Mouse (Mus musculus) heart, adult 18-20 months (tissue): Measurements from ENCODE around the gene Nlrp4c. TPM values are rescaled to one million over a fixed set of nuclear protein-coding genes. Genes with fewer than 3 reads are reported as not detected.
A peak's percentile ranks its signal among the peaks of the same experiment; 100 is the strongest.
"Not testable (repeated sequence)": the region's sequence is repeated elsewhere in the genome, so short reads cannot be mapped to it uniquely, and the experiment has no call there.

Experiments used
- DNase-seq, 2 experiments: peaks; one replicate each; pipeline ENCODE4 v3.0.0; 2021 to 2022; ENCODE audit warnings: mixed read lengths in 1 of 2
- long read RNA-seq, 2 experiments: library from polyadenylated mRNA; stranded (forward); transcript quantifications; one replicate each; pipeline ENCODE4 v2.0.0; 2021
- total RNA-seq, 2 experiments: library from RNA; stranded (reverse); gene quantifications; 2 replicates each; pipeline ENCODE4 v1.2.3; 2021

Nlrp4c gene
- not detected for total RNA-seq
- long read RNA-seq, experiment 1, result 0 reads
- long read RNA-seq, experiment 2, result 0 reads

DNA sequence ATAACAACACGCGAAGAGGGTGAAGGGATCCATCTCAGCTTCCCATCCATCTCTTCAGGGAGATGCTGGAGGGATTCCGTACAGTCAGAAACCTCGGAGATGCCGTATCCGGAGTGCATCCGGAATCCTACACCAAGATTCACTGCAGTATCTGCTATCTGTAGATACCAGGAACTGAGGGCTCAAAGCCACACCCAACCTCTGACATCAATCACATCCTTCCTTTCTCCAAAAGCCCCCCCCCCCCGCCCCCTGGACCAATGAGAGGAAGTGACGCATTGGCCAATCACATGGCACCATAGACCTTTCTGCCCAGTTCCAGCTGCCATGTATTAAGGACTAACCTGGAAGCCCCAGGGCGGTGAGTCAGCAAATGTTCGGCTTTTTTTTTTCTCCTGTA, at the start of gene Nlrp4c:
TSS of gene Nlrp4c (plus strand) at position 301 of the 400 bp plus-strand sequence.
- DNase-seq, result no peak

DNA sequence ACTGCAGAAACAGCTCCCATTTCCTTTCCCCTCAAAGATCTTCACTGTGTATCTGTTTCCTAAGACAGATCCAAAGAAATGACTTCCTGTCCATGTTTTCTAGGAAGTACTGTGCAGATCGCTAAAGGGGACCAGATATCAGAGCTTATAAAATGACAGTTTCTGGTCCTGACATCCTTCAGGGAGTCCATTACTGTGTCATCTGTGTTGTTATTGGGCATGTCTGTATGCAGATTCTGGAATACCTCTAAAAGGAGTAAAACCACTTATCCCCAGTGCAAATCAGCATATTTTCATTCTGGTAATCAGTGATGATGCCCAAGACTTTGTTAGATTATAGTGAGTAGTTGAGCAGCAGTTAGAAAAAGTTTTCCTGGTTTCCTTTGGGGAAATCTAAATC, 34.1 kb upstream of the Nlrp4c start, which contains the start of gene Vmn1r65:
TSS of gene Vmn1r65 (minus strand) at position 101 of the 400 bp plus-strand sequence.
- no peak for DNase-seq

DNA sequence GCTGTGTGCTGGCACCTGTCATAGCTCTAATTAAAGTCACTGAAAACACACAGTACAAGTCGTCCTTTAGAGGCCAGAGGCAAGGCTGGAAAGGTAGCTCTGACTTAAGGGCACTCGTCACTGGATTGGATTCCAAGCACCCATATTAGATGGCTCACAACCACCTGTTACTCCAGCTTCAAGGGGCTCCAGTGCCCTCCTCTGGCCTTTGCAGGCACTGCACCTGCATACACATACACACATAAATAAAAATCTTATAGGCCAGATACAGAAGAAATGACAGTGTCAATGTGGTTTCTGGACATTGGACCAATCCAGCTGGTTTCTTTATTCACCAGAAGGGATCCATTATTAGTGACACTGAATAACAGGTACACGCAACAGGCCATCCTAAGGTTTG, 74.5 kb downstream of the Nlrp4c start:
- no peak for DNase-seq

DNA sequence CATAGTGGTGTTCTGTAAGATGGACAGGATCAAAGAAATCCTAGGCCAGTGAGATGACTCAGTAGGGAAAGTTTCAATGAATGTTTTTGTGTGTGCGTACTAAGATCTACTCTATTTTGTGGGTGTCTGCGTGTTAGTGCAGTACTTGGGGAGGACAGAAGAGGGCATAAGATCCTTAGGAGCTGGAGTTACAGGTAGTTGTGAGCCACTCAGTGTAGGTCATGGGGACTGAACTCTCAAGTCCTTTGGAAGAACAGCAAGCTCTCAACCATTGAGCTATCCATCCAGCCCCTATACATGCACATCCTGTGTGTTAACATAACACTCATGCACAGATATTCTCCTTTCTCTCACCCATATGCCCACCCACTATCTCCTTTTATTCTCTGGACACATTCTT, 75.1 kb downstream of the Nlrp4c start:
- DNase-seq, result not testable (repeated sequence)

DNA sequence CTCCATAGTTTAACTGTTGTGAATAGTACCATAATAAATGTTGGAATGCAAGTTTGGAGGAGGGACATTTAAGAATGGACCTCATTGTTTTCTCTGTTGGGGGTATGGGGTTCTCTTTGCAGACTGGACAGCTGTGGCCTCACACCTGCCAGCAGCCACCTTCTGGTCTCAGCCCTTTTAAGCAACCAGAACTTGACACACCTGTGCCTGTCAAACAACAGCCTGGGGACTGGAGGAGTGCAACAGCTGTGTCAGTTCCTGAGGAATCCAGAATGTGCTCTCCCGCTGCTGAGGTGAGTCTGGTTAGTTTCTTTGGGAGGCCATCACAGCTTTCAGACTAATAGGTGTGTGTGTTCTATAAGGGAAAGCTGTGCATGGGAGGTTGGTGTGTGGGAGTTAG, 76.2 kb downstream of the Nlrp4c start:
- DNase-seq, result not testable (repeated sequence)

DNA sequence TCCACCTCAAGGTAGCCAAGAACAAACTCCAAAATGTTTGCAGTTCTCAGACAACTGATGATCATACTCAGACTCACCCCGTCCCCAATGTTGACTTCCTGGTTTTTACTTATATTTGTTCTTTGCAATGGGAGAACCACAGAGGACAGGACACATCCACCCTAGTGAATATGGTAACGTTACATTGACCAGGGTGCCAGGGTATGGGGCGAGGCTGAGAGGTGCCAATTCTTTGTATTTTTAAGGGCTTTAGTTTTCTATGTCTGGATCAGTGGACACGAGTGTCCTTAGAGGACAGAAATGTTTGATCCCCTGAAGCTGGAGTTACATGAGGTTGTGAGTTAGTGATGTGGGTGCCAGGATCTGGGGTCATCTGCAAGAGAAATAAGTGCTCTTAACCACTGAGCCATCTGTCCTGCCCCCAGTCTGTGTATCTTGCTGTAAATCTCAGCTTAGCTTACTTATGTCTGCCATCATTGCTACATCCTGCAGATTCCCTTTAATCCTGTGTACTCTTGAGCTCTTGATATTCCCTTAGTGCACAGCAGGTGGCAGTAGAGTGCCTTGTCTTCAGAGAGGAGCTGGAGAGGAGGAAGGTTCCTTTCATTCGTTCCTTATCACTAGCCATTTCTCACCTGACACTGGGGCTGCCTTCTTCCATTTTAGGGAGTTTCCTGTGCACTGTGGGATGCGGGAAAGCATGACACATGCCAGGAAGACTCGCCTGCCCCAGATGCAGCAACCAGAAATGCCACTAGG, 81.9 kb downstream of the Nlrp4c start:
- peak; percentile 80 to 89 for DNase-seq

DNA sequence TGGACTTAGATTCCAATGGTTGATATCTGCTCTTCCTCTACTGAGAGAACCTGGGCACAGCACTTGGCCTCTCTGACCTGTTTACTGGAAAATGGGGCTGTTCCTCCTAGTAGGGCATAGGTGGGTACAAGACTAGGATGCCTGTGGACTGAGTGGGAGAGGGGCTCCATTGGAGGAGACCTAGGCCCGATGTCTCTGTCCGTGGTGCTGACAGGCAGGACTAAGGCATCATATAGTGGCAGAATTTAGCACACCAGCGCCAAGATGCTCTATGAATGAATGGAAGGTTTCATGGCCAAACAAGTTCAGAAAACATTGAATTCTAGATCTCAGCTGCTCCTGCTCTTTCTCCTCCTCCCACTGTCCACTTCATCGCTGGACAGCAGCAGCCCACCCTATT, 85.4 kb downstream of the Nlrp4c start:
- no peak for DNase-seq

DNA sequence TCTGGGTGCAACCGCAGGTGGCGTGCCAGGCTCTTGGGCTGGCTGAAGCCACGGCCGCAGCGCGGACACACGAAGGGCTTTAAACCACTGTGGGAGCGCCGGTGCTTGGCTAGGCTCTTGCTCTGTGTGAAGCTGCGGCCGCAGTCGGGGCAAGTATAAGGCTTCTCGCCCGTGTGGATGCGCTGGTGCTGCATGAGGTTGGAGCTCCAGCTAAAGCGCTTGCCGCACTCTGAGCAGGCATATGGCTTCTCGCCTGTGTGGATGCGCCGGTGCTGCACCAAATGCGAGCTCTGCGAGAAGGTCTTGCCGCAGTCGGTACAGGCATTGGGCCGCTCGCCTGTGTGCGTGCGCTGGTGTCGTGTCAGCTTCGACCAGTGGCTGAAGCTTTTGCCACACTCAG, 87.7 kb downstream of the Nlrp4c start:
- DNase-seq, result no peak

DNA sequence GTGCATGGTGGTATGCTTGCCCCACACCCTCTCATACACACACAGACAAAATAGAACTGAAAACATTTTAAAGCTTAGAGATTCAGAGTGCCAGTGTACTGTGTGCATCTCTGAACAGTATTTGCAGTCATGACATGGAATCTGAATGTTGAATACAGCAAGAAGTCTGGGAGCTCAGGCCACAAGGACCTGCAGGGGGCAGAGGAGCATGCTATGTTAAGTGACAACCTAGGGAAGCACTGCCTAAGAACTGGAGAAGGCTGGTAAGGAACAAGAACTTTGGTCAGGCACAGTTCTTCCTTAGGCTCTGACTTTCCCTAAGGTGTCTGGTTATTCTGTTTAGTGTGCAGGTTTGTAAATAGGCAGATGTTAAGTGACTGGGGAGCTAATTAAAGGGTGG, 91.5 kb downstream of the Nlrp4c start:
- no peak for DNase-seq

DNA sequence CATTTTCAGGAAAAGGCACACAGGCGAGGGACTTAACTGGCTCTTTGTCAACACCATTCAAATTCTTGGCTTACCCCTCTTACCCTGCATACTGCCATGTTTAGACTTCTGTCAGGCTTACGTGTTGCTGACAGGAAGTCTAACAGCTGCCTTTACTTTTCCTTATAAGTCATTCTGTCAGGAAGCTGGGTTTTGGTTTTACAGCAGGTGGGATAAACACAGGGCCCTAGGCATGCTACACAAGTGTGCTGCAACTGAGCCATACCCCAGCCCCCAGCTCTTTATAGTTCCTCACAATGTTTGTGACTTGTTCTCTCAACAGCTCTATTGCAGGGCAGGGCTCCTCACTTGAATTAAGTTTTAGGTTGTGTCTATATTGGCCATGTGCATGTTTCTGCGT, 94.3 kb downstream of the Nlrp4c start:
- DNase-seq, result no peak

DNA sequence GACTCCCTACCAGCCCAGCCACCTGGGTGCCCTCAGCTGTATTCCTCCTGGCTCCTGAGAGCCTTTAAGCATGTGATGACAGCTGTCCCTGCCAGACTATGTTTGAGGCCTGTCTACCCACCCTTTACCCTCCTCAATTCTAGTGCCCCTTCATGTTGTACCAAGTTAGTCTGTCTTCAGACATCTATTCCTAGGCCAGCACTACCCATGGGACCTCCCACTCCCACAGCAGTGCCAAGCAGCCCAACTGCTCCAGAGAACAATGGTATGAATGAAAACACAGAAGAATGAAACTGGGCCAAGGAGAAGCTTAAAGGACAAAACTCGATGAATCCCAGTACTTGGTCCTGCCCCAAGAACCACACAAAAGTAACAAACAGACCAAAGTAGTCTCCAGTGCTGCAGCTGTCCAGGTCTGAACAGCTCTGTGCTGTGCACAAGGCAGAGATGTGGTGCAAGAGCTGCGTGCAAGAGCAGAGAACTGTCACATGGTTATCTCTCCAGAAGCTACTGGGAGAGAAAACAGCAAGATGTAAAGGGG, 99.1 kb downstream of the Nlrp4c start:
- no peak for DNase-seq

DNA sequence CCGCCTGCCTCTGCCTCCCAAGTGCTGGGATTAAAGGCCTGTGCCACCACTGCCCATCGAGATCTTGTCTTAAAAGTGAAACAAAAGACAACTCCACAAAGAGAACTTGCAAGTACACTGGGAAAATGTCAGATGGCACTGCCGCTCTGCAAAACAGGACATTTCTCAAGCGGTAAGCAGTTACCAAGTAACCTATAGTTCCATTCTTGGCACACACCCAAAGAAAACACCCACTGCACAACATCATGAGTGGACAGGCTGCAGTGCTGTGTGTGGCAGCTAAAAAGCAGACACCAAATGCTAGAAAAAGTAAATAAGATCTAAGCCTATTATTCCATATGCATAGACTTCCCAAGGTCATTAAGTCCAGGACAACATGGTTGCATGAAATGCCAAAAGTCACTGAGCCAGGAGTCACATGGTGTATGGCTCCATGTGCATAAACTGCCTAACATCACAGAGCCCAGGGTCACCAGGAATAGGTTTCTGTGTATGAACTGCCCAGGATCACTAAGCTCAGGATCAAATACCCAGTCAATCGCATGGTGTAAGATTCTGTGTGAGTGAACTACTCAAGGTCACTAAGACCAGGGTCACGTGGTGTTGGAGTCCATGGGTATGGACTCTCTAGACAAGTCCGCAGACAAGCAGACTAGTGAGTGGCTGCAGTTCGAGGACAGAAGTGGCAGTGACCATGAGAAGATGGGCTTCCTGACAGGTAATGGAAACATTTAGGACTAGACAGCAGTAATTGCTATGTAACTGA, 100.6 kb downstream of the Nlrp4c start:
- DNase-seq, result no peak

DNA sequence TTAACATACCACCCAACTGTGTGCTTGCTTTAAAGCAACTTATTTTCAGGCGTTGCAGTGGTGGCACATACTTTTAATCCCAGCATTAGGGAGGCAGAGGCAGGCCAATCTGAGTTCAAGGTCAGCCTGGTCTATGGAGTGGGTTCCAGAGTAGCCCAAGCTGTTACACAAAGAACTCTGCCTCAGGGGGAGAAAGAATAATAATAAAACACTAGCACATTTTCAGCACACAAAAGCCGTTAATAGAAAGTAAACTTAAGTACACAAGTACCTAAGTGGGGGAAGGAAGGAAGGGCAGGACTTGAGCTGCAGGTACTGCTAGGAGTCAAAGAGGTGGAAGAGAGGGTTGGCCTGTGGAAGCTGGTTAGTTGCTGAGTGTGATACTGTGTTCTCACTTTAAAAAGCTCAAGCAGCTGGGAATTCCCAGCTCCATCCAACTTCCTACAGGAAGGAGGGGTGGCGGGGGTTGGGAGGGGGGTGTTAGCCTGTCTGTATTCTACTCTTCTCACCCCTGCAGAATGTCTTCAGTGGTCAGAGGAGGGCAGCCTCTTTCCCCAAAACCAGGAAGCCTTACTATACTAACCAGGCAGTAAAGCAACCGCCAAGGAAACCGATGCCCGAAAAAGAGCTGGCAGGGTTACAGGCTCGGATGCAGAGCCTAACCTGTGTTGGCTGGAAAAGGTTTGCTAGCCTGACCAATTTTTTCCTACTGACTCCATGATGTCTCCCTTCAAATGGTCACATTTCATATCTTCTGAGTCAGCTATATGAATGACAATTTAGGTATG, 101.4 kb downstream of the Nlrp4c start:
- no peak for DNase-seq

DNA sequence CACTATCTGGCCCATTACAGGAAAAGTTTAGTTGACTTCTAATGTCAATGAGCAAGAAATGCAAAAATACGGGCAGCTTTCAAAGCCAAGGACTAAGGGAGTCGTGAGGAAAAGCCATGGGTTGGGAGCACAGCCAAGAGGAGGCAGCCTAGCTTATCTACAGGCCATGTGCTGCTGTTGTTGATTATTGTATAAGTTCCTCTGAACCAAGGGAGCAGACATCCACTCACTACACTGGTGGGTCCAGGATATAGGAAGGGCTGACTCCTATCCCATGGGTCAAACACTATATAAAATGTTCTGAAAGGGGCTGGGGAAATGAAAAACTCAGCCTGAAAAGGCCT, 102.0 kb downstream of the Nlrp4c start:
- DNase-seq, result peak; percentile 45 to 47

DNA sequence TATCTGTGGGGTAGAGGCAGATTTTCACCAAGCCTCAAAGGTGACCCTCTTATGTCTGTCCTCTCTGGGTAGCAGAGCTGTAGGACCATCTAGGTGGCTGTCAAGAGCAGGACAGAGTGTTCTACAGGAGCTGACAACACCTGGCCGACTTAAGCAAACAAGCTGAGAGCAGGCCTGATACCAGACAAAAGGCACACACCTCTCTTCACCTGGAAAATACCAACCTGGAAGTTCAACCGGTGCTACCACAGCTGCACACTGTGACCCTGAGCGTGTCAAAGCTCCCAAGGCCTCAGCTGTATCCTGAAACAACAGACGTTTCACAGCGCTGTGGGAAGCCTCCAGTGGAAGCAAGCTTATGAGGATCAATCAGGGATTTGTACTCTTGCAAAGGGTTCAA, 102.7 kb downstream of the Nlrp4c start:
- no peak for DNase-seq

DNA sequence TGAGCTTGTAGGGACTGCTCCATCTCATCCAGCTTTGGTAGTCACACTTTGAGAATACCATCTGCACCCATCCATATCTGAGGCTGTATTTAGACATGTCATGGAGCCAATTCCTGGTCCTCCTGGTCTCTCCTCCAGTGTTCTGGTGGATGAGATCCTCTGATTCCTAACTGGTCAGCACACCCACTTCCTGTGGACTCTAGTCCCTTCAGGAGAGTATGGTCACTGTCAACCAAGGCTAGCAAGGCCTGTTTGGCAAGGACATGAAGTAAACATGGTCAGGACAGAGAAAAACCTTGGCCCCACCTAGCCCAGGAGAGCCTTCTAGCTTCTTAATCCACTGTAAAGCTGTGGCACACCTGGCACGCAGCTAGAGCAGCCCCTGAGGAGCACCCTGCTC, 106.3 kb downstream of the Nlrp4c start:
- no peak for DNase-seq

DNA sequence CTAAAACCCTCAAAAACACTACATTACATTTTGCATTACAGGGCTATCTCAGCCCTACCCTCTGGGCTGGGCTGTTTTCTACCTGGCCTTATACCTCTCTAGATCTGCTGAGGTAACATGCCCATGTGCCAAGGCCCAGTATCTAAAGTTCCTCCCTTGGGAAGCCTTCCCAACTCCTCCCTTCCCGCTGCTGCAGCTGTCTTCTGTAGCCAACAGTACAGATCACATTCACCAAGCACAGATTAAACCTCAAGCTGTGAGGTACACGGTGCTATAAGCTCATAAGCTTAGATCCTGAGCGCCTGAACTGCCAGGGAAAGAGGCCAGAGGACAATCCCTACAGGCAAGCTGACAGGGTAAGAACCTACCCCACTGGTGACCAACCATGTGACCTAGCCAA, 107.1 kb downstream of the Nlrp4c start:
- DNase-seq, result peak; percentile 32 to 45

DNA sequence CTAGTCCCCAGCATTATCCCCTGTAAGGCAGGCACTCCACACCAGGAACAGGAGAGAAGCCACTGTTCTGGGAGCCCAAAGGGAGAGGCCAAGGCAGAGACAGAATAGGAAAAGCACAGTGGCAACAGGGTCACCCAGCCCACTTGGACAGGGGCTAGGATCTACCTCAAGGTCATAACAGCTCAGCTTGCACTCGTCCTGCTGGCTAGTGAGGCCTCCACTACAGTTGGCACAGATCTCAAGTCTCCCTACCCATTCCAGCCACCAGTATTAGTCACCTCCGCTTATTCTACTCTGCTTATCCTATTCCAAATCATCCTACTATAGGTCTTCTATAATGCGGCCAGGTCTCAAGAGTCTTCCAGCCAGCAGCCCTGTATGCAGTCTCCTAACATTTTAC, 108.2 kb downstream of the Nlrp4c start:
- DNase-seq, result peak in 1 of 2 experiments; percentile 22

DNA sequence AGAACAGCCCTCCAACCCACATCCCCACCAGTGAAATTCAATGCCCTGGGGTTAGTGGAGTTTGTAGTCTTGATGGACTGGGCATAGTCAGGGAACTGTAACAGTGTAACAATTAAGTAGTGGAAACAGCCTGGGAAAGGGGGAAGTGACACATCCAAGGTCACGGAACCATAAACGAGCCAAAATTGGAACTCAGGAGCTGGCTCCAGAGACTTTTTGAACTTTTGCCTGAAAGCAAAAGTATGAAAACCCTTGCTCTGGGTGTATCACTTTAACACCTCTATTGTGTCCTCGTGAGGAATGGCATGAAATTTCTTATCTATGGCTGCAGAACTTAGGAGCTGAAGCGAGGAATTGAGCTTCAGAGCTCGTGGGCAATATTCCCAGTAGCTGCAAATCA, 109.2 kb downstream of the Nlrp4c start:
- no peak for DNase-seq
